Mouse (Mus musculus) stomach, embryonic 16.5 days (tissue): Measurements from ENCODE around the gene Cd274. TPM values are rescaled to one million over a fixed set of nuclear protein-coding genes. Genes with fewer than 3 reads are reported as not detected.

Source experiments
- ATAC-seq: fragments of 200-750 bp; cut with Nextera tagmentation; 2 replicates; pipeline ENCODE4 v1.8.0; 2017; ENCODE audit warnings: moderate number of reproducible peaks, moderate TSS enrichment; ENCODE audit not compliant: insufficient read depth, low FRiP score
- H3K27ac ChIP-seq: fragments of 300-500 bp; sonication (generic); 2 replicates; pipeline ENCODE4 v1.5.1; 2014; ENCODE audit warnings: low read length
- H3K27me3 ChIP-seq: fragments of 300-500 bp; sonication (generic); 2 replicates; pipeline ENCODE4 v1.6.1; 2014; ENCODE audit warnings: low read length, control low read depth, mixed read lengths; ENCODE audit not compliant: control insufficient read depth, insufficient read depth
- H3K36me3 ChIP-seq: fragments of 300-500 bp; sonication (generic); 2 replicates; pipeline ENCODE4 v1.6.1; 2014; ENCODE audit warnings: low read length; ENCODE audit not compliant: control insufficient read depth, insufficient read depth
- H3K4me1 ChIP-seq: fragments of 300-500 bp; sonication (generic); 2 replicates; pipeline ENCODE4 v1.6.1; 2014; ENCODE audit warnings: low read length, control low read depth, mixed read lengths; ENCODE audit not compliant: control insufficient read depth, insufficient read depth
- H3K4me2 ChIP-seq: fragments of 300-500 bp; sonication (generic); 2 replicates; pipeline ENCODE4 v1.6.1; 2014; ENCODE audit warnings: low read depth, low read length, mixed read lengths
- H3K4me3 ChIP-seq: fragments of 300-500 bp; sonication (generic); replicated peaks from 2 replicates; pipeline ENCODE4 v1.5.1; 2014; ENCODE audit warnings: mild to moderate bottlenecking, low read length
- H3K9ac ChIP-seq: fragments of 300-500 bp; sonication (generic); 2 replicates; pipeline ENCODE4 v1.6.1; 2014; ENCODE audit warnings: low read length
- H3K9me3 ChIP-seq: fragments of 300-500 bp; sonication (generic); replicated peaks from 2 replicates; pipeline ENCODE4 v1.6.1; 2016; ENCODE audit warnings: low read length, control low read depth; ENCODE audit not compliant: control insufficient read depth
- WGBS: fragments of 180-500 bp; shearing (Covaris S2); extraction: QIAGEN DNeasy Blood & Tissue Kit; methylation state at CpG from one replicate; pipeline ENCODE4 v1.1.7; 2014; 5-methylcytosine and 5-hydroxymethylcytosine counted together
- polyA plus RNA-seq: library from polyadenylated mRNA; unstranded; fragments of >200 nt; fragmentation: Nextera tagmentation; extraction: Ambion mirVana; gene quantifications from 2 replicates; pipeline ENCODE4 v1.2.1, GENCODE M21; 2015

Gene Cd274
- polyA plus RNA-seq, 1 experiment from 2014 or later: 0.28 TPM

GRCm38 (mm10) chr19:29399786-29400185, 32.5 kb downstream of the Cd274 start:
- no peak overlapping the region for H3K9ac ChIP-seq
- H3K4me3 ChIP-seq: no peak overlapping the region
- H3K4me2 ChIP-seq: no peak overlapping the region
- 80% methylated on average over 4 of the region's 4 CpGs for WGBS
- 0 out of 2 replicates have a peak, but pooled peaks cover 6% of the 10 kb centered on the region for H3K9me3 ChIP-seq
- H3K27ac ChIP-seq: no peak overlapping the region
- no peaks in the 10 kb centered on the region for H3K27me3 ChIP-seq
- ATAC-seq: no peak
- H3K4me1 ChIP-seq: no peaks in the 10 kb centered on the region
- H3K36me3 ChIP-seq: no peaks in the 10 kb centered on the region

GRCm38 (mm10) chr19:29400466-29400865, 33.2 kb downstream of the Cd274 start:
- no peak overlapping the region for H3K4me2 ChIP-seq
- ATAC-seq: no peak
- H3K4me1 ChIP-seq: no peaks in the 10 kb centered on the region
- no peak overlapping the region for H3K4me3 ChIP-seq
- no peaks in the 10 kb centered on the region for H3K27me3 ChIP-seq
- no peak overlapping the region for H3K9ac ChIP-seq
- 0 out of 2 replicates have a peak, but pooled peaks cover 6% of the 10 kb centered on the region for H3K9me3 ChIP-seq
- WGBS: 73% methylated on average over 3 of the region's 3 CpGs
- H3K27ac ChIP-seq: no peak overlapping the region
- no peaks in the 10 kb centered on the region for H3K36me3 ChIP-seq

DNA sequence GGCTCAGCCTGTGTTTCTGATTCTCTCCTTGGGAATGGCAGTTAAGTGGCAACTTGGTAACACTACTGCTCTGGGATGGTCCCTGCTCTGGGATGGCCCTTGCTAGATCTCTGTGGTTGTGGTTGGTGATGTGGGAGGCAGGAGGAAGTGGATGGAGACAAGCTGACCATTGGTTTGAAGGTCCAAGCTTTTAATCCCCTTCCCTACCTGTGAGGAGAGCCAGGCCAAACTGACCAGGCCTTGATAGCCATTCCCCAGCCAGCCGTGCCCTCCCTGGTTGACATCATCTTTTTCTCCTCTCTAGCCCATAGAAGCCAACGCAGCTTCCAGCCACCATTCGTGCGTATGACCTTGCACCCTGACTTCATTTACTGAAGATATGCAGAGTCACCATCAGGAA, 35.4 kb downstream of the Cd274 start:
- no peak for ATAC-seq
- Histone ChIP-seq H3K27me3 (no peaks in the 10 kb centered on the region), H3K9me3 (0 out of 2 replicates have a peak, but pooled peaks cover 6% of the 10 kb centered on the region), H3K4me2 (no peak overlapping the region), H3K9ac (no peak overlapping the region), H3K4me1 (no peaks in the 10 kb centered on the region), H3K36me3 (no peaks in the 10 kb centered on the region), H3K4me3 (no peak overlapping the region), H3K27ac (no peak overlapping the region)
- 91% methylated on average over 4 of the region's 4 CpGs for WGBS

- Histone ChIP-seq H3K4me1 (no peaks in the 10 kb centered on the region), H3K27me3 (no peaks in the 10 kb centered on the region), H3K9ac (no peak overlapping the region), H3K36me3 (no peaks in the 10 kb centered on the region), H3K27ac (no peak overlapping the region), H3K9me3 (0 out of 2 replicates have a peak, but pooled peaks cover 3% of the 10 kb centered on the region), H3K4me2 (no peak overlapping the region), H3K4me3 (no peak overlapping the region)
- 79% methylated on average over 4 of the region's 4 CpGs for WGBS
- no peak for ATAC-seq
Observed at GRCm38 (mm10) chr19:29403251-29403650, 36.0 kb downstream of the Cd274 start.

DNA sequence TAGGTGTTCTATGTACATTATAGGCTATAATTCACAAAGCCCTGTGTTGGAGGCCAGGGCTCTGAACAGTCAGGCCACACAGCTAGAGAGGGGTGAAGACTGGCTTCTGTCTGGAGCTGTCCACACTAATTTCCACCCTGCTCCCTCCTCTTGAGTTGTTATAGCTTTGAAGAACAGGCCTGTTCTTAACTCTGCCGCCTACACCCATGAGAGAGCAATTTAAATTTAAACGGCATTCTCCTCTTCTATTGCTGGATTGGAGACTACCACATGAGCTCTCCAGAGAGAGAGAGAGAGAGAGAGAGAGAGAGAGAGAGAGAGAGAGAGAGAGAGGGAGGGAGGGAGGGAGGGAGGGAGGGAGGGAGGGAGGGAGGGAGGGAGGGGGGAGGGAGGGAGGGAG, 38.1 kb downstream of the Cd274 start:
- Histone ChIP-seq H3K4me3 (no peak overlapping the region), H3K4me2 (no peak overlapping the region), H3K27me3 (no peaks in the 10 kb centered on the region), H3K36me3 (no peaks in the 10 kb centered on the region), H3K27ac (no peak overlapping the region), H3K9me3 (no peaks in the 10 kb centered on the region), H3K9ac (no peak overlapping the region), H3K4me1 (no peaks in the 10 kb centered on the region)
- 69% methylated on average over 2 of the region's 2 CpGs for WGBS
- ATAC-seq: no peak

GRCm38 (mm10) chr19:29406042-29407017, 39.1 kb downstream of the Cd274 start:
- Histone ChIP-seq H3K9me3 (no peaks in the 10 kb centered on the region), H3K4me1 (no peaks in the 10 kb centered on the region), H3K27me3 (no peaks in the 10 kb centered on the region), H3K36me3 (no peaks in the 10 kb centered on the region), H3K4me3 (no peak overlapping the region), H3K9ac (no peak overlapping the region), H3K27ac (no peak overlapping the region), H3K4me2 (no peak overlapping the region)
- no peak for ATAC-seq
- 84% methylated on average over 18 of the region's 18 CpGs for WGBS

DNA sequence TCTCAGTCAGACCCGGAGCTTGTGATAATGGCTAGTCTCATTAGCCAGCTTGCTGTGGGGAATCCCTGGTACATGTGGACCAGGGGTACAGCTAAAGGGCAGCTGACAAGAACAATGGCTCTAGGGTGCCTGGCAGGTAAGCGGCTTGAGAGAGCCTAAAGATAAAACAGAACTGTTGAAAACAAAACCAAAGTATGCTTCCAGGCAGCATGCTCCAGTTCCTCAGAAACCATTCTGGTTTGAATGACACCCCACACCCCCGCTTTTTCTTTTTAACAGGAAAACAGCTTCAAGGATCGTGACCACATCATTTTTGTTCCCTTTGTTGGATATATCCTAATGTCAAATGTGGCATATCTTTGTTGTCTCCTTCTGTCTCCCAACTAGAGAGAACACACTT, 43.4 kb downstream of the Cd274 start, which contains the start of gene Pdcd1lg2:
Gene Pdcd1lg2 (plus strand): TSS at position 301 of the 400 bp plus-strand sequence.
- Histone ChIP-seq H3K27me3 (no peaks in the 10 kb centered on the region), H3K9ac (no peak within 1 kb of the TSS)
- 83% methylated on average over 4 of the region's 4 CpGs for WGBS

GRCm38 (mm10) chr19:29412476-29413420, 45.5 kb downstream of the Cd274 start:
- Histone ChIP-seq H3K4me1 (no peaks in the 10 kb centered on the region), H3K9ac (no peak overlapping the region), H3K9me3 (no peaks in the 10 kb centered on the region), H3K4me2 (no peak overlapping the region), H3K36me3 (no peaks in the 10 kb centered on the region), H3K4me3 (no peak overlapping the region), H3K27ac (peak overlapping the region; percentile 5; the same call in 1 of the 2 replicates), H3K27me3 (no peaks in the 10 kb centered on the region)
- no peak for ATAC-seq
- WGBS: 44% methylated on average over 6 of the region's 6 CpGs

More for the DNA sequence above, 43.4 kb downstream of the Cd274 start, which contains the start of gene Pdcd1lg2:
- no peak for ATAC-seq
- H3K9me3 ChIP-seq: no peaks in the 10 kb centered on the region
- no peak within 1 kb of the TSS for H3K4me3 ChIP-seq
- no peaks in the 10 kb centered on the region for H3K36me3 ChIP-seq
- H3K4me1 ChIP-seq: no peaks in the 10 kb centered on the region
- no peak within 1 kb of the TSS for H3K27ac ChIP-seq
- no peak within 1 kb of the TSS for H3K4me2 ChIP-seq
